Mouse (Mus musculus): ENCODE data around the gene Pde4dip. TPM values are rescaled to one million over a fixed set of nuclear protein-coding genes. Genes with fewer than 3 reads are reported as not detected.

Gene Pde4dip
- polyA plus RNA-seq, 1 experiment from 2014 or later = 33.2 TPM

DNA sequence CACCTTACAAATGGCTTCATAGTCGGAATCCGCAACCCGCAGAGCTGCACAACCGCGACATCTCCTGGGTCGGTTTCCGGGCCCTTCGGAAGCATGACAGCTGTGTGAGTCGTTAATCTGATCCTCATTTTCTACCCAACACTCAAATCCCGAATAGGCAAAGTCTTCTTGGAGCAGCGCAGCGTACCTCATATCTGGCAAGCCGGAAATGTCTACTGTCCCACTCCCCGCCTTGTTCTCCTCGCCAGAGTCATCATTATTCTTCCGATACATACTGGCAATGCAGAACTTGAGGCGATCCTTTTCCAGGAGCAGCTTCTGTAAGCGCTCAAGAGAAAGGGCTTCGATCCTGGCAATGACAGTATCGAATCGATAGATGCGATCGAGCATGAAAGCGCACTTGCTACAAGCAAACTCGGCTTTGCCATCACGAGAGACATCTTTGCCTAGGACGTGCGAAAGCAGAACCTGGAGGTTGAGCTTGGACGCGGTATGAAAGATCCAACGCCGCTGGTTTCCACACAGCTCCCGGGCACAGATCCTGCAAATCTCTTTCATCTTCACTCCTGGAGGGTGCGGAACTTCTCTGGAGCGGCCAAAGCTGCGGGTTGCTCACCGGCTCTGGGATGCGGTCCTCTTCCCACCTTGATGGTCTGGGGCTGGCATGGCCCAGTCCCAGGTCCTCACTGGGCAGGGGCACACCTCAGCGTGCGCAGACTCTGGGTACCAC lies 121.3 kb downstream of the Pde4dip start:
- Histone ChIP-seq H3K4me1 (replicated peaks; ENCODE audit: control insufficient read depth, insufficient read depth, low read length) (peaks cover 26% of the 10 kb centered on the region), H3K36me3 (ENCODE audit: control insufficient read depth, insufficient read depth, low read length) (no peaks in the 10 kb centered on the region), H3K9ac (ENCODE audit: low read length) (peak overlapping the region; percentile 74), H3K4me3 (ENCODE audit: low read depth, low read length) (peak overlapping the region; percentile 91), H3K9me3 (ENCODE audit: control insufficient read depth, low read length) (no peaks in the 10 kb centered on the region), H3K27ac (ENCODE audit: low read depth) (peak overlapping the region; percentile 79), H3K4me2 (ENCODE audit: low read length) (peak overlapping the region; percentile 90), H3K27me3 (replicated peaks; ENCODE audit: control insufficient read depth, insufficient read depth, low read length) (no peaks in the 10 kb centered on the region)
- DNase-seq (ENCODE audit: low spot score) (no peak), ATAC-seq (replicated peaks; ENCODE audit: low FRiP score, low TSS enrichment, low read depth) (peak; percentile 77; the same call in 1 of the 2 replicates)
- 3% methylated on average over 40 of the region's 40 CpGs for WGBS

DNA sequence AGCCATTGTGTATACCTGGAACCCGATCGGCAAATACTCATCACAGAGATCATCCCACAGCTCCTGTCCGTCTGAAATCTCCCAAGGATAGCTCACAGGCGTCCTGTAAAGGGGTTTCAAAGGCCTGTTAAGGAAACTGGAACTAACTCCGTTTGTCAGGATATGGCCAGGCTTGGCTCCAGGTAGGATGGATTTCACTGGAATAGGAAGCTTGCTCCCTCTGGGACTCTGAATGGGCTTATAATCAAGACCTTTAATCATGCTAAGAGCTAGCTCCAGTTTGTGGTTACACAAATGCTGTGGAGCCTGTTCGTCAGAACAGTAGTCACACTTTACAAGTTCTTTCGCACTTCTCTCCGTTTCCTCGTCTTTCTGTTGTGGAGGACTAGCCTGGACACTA lies 122.0 kb downstream of the Pde4dip start:
- peak; percentile 59 for DNase-seq (ENCODE audit: low spot score)
- H3K9ac ChIP-seq (ENCODE audit: low read length) = peak overlapping the region; percentile 74
- no peaks in the 10 kb centered on the region for H3K9me3 ChIP-seq (ENCODE audit: control insufficient read depth, low read length)
- no peak for ATAC-seq (replicated peaks; ENCODE audit: low FRiP score, low TSS enrichment, low read depth)
- H3K4me1 ChIP-seq (replicated peaks; ENCODE audit: control insufficient read depth, insufficient read depth, low read length) = peaks cover 29% of the 10 kb centered on the region
- WGBS = 44% methylated on average over 9 of the region's 9 CpGs
- H3K36me3 ChIP-seq (ENCODE audit: control insufficient read depth, insufficient read depth, low read length) = no peaks in the 10 kb centered on the region
- no peaks in the 10 kb centered on the region for H3K27me3 ChIP-seq (replicated peaks; ENCODE audit: control insufficient read depth, insufficient read depth, low read length)
- peak overlapping the region; percentile 91 for H3K4me3 ChIP-seq (ENCODE audit: low read depth, low read length)
- H3K4me2 ChIP-seq (ENCODE audit: low read length) = peak overlapping the region; percentile 90
- H3K27ac ChIP-seq (ENCODE audit: low read depth) = no peak overlapping the region

DNA sequence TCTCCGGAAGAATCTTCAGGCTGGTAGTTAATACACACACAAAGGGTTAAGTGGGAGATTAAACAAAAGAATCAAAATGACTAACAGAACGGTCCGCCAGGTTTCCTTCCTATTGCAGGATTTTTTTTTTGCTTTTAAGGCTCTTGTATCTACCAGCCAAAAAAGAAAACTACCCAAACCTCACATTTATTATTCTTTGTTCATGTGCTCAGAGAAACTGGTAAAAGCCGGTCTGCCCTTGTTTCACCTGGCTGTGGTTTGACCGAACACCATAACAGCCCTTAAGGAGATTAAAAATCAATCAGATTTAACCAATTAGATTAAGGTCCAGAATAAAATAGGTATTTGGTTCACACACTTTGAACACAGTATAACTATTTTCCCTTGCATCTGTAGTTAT lies 124.4 kb downstream of the Pde4dip start:
- peak overlapping the region; percentile 20 for H3K4me3 ChIP-seq (ENCODE audit: low read depth, low read length)
- peak overlapping the region; percentile 90 for H3K4me2 ChIP-seq (ENCODE audit: low read length)
- no peak for ATAC-seq (replicated peaks; ENCODE audit: low FRiP score, low TSS enrichment, low read depth)

GRCm38 (mm10) chr3:97761951-97762350 lies 126.6 kb downstream of the Pde4dip start:
- DNase-seq (ENCODE audit: low spot score) (no peak), ATAC-seq (replicated peaks; ENCODE audit: low FRiP score, low TSS enrichment, low read depth) (no peak)
- H3K27ac ChIP-seq (ENCODE audit: low read depth) = no peak overlapping the region
- no peak overlapping the region for H3K4me3 ChIP-seq (ENCODE audit: low read depth, low read length)
- H3K9me3 ChIP-seq (ENCODE audit: control insufficient read depth, low read length) = no peaks in the 10 kb centered on the region
- H3K4me1 ChIP-seq (replicated peaks; ENCODE audit: control insufficient read depth, insufficient read depth, low read length) = peaks cover 29% of the 10 kb centered on the region
- H3K27me3 ChIP-seq (replicated peaks; ENCODE audit: control insufficient read depth, insufficient read depth, low read length) = no peaks in the 10 kb centered on the region
- WGBS = 60% methylated on average over 6 of the region's 6 CpGs
- H3K4me2 ChIP-seq (ENCODE audit: low read length) = peak overlapping the region; percentile 90; the same call in 1 of the 2 replicates
- peaks cover 12% of the 10 kb centered on the region for H3K36me3 ChIP-seq (ENCODE audit: control insufficient read depth, insufficient read depth, low read length)
- H3K9ac ChIP-seq (ENCODE audit: low read length) = no peak overlapping the region

More for the DNA sequence above, 124.4 kb downstream of the Pde4dip start:
- peak overlapping the region; percentile 69 for H3K27ac ChIP-seq (ENCODE audit: low read depth)
- peaks cover 29% of the 10 kb centered on the region for H3K4me1 ChIP-seq (replicated peaks; ENCODE audit: control insufficient read depth, insufficient read depth, low read length)
- H3K9me3 ChIP-seq (ENCODE audit: control insufficient read depth, low read length) = no peaks in the 10 kb centered on the region
- no peaks in the 10 kb centered on the region for H3K36me3 ChIP-seq (ENCODE audit: control insufficient read depth, insufficient read depth, low read length)
- H3K27me3 ChIP-seq (replicated peaks; ENCODE audit: control insufficient read depth, insufficient read depth, low read length) = no peaks in the 10 kb centered on the region
- peak; percentile 52 for DNase-seq (ENCODE audit: low spot score)
- peak overlapping the region; percentile 3; the same call in 1 of the 2 replicates for H3K9ac ChIP-seq (ENCODE audit: low read length)
- WGBS = 57% methylated on average over 5 of the region's 5 CpGs

DNA sequence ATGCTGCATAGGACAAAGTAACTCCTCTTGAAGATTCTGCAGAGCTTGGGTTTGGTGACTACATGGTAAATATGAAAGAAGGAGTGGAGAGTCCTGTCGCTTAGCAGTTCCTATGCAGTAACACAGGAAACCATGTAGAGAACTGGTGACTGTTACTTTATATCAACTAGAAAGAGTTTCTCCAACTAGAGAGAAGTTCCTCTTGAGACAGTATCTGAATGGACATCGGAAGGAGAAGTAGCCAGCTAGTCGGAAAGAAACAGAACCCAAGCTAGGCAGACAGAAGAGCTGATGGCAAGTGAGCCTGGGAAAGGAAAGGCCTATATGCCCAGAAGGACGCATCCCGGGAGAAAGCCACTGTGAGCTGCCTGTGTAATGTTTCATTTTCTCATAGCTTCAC lies 127.3 kb downstream of the Pde4dip start:
- H3K36me3 ChIP-seq (ENCODE audit: control insufficient read depth, insufficient read depth, low read length) = peaks cover 20% of the 10 kb centered on the region
- ATAC-seq (replicated peaks; ENCODE audit: low FRiP score, low TSS enrichment, low read depth) = no peak
- H3K9ac ChIP-seq (ENCODE audit: low read length) = no peak overlapping the region
- no peak overlapping the region for H3K27ac ChIP-seq (ENCODE audit: low read depth)
- no peak overlapping the region for H3K4me2 ChIP-seq (ENCODE audit: low read length)
- no peak overlapping the region for H3K4me3 ChIP-seq (ENCODE audit: low read depth, low read length)
- 91% methylated on average over 5 of the region's 5 CpGs for WGBS
- no peaks in the 10 kb centered on the region for H3K27me3 ChIP-seq (replicated peaks; ENCODE audit: control insufficient read depth, insufficient read depth, low read length)
- no peaks in the 10 kb centered on the region for H3K9me3 ChIP-seq (ENCODE audit: control insufficient read depth, low read length)
- peaks cover 22% of the 10 kb centered on the region for H3K4me1 ChIP-seq (replicated peaks; ENCODE audit: control insufficient read depth, insufficient read depth, low read length)
- no peak for DNase-seq (ENCODE audit: low spot score)

DNA sequence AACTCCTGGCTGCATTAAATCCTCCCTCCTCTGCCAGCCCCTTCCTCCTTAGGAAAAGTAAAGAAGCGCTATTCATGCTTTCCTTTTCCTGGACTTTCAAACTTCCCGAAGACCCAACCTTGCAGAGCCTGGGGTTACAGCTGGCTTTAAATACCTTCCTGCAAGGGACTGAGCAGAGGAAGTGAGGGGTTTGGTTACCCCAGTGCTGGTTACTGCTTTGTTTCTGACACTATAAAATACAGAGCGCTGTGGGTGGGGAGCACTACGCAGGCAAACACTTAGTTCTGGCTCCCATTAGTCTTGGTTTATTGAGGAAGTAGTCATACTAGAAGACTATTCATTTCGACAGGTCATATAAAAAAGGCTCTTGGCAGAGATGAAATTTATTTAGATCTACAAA lies 128.7 kb downstream of the Pde4dip start:
- no peak overlapping the region for H3K4me2 ChIP-seq (ENCODE audit: low read length)
- H3K9me3 ChIP-seq (ENCODE audit: control insufficient read depth, low read length) = no peaks in the 10 kb centered on the region
- no peaks in the 10 kb centered on the region for H3K27me3 ChIP-seq (replicated peaks; ENCODE audit: control insufficient read depth, insufficient read depth, low read length)
- peaks cover 13% of the 10 kb centered on the region for H3K4me1 ChIP-seq (replicated peaks; ENCODE audit: control insufficient read depth, insufficient read depth, low read length)
- peaks cover 33% of the 10 kb centered on the region for H3K36me3 ChIP-seq (ENCODE audit: control insufficient read depth, insufficient read depth, low read length)
- H3K27ac ChIP-seq (ENCODE audit: low read depth) = no peak overlapping the region
- ATAC-seq (replicated peaks; ENCODE audit: low FRiP score, low TSS enrichment, low read depth) (no peak), DNase-seq (ENCODE audit: low spot score) (no peak)
- H3K4me3 ChIP-seq (ENCODE audit: low read depth, low read length) = no peak overlapping the region
- no peak overlapping the region for H3K9ac ChIP-seq (ENCODE audit: low read length)
- WGBS = 69% methylated on average over 5 of the region's 5 CpGs

GRCm38 (mm10) chr3:97757501-97757900 lies 131.0 kb downstream of the Pde4dip start:
- Histone ChIP-seq H3K27ac (ENCODE audit: low read depth) (no peak overlapping the region), H3K4me2 (ENCODE audit: low read length) (no peak overlapping the region), H3K9ac (ENCODE audit: low read length) (no peak overlapping the region), H3K9me3 (ENCODE audit: control insufficient read depth, low read length) (no peaks in the 10 kb centered on the region), H3K4me1 (replicated peaks; ENCODE audit: control insufficient read depth, insufficient read depth, low read length) (peaks cover 6% of the 10 kb centered on the region; the same call in 1 of the 2 replicates), H3K27me3 (replicated peaks; ENCODE audit: control insufficient read depth, insufficient read depth, low read length) (no peaks in the 10 kb centered on the region), H3K4me3 (ENCODE audit: low read depth, low read length) (no peak overlapping the region), H3K36me3 (ENCODE audit: control insufficient read depth, insufficient read depth, low read length) (peaks cover 56% of the 10 kb centered on the region)
- WGBS = 94% methylated on average over 10 of the region's 10 CpGs
- DNase-seq (ENCODE audit: low spot score) = no peak
- ATAC-seq (replicated peaks; ENCODE audit: low FRiP score, low TSS enrichment, low read depth) = no peak

DNA sequence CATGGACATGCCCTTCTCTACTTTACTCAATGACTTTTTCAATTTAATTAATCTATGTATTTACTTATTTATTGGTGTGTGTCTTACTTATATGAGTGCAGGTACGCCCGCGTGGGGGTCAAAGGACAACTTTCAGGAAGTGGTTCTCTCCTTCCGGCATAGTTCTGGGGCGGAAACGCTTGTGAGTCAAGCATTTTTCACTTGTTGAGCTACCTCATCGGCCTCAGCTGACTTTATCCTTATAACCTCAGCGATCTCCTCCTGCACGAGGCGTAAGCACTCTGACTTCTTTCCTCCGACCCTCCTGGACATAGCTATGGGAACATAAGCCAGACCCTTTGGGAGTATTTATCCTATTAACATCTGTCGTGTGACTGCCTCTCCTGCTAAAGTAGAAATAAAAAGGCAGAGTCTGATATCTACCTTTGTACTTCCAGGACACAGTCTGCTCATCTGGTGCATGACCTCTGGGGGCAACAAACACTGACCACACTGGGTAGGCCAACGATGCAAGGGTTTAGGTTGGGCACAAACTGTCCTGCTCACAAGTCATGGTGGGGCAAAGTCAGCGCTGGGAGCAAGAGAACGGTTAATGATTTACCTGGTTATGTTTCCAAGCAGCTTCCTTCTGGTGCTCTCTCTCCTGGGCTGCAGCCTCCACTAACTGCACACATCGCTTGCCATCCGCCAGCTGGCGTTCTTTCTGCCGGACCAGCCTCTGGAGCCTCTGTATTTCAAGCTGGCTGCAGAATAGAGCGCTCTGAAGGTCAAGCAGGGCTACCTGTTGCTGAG lies 132.0 kb downstream of the Pde4dip start:
- no peak overlapping the region for H3K9ac ChIP-seq (ENCODE audit: low read length)
- H3K4me1 ChIP-seq (replicated peaks; ENCODE audit: control insufficient read depth, insufficient read depth, low read length) = no peaks in the 10 kb centered on the region
- H3K27ac ChIP-seq (ENCODE audit: low read depth) = no peak overlapping the region
- H3K4me2 ChIP-seq (ENCODE audit: low read length) = no peak overlapping the region
- DNase-seq (ENCODE audit: low spot score) = no peak
- H3K27me3 ChIP-seq (replicated peaks; ENCODE audit: control insufficient read depth, insufficient read depth, low read length) = no peaks in the 10 kb centered on the region
- 80% methylated on average over 20 of the region's 20 CpGs for WGBS
- no peaks in the 10 kb centered on the region for H3K9me3 ChIP-seq (ENCODE audit: control insufficient read depth, low read length)
- peak; percentile 82 for ATAC-seq (replicated peaks; ENCODE audit: low FRiP score, low TSS enrichment, low read depth)
- no peak overlapping the region for H3K4me3 ChIP-seq (ENCODE audit: low read depth, low read length)
- H3K36me3 ChIP-seq (ENCODE audit: control insufficient read depth, insufficient read depth, low read length) = peaks cover 67% of the 10 kb centered on the region
